Mouse (Mus musculus): ENCODE data around the gene Naaa. TPM values are rescaled to one million over a fixed set of nuclear protein-coding genes. Genes with fewer than 3 reads are reported as not detected.

The Naaa gene
- 13.7 and 22.1 TPM in 2 replicates for polyA plus RNA-seq (2015; fragmentation: Nextera tagmentation; extraction: Ambion mirVana)

DNA sequence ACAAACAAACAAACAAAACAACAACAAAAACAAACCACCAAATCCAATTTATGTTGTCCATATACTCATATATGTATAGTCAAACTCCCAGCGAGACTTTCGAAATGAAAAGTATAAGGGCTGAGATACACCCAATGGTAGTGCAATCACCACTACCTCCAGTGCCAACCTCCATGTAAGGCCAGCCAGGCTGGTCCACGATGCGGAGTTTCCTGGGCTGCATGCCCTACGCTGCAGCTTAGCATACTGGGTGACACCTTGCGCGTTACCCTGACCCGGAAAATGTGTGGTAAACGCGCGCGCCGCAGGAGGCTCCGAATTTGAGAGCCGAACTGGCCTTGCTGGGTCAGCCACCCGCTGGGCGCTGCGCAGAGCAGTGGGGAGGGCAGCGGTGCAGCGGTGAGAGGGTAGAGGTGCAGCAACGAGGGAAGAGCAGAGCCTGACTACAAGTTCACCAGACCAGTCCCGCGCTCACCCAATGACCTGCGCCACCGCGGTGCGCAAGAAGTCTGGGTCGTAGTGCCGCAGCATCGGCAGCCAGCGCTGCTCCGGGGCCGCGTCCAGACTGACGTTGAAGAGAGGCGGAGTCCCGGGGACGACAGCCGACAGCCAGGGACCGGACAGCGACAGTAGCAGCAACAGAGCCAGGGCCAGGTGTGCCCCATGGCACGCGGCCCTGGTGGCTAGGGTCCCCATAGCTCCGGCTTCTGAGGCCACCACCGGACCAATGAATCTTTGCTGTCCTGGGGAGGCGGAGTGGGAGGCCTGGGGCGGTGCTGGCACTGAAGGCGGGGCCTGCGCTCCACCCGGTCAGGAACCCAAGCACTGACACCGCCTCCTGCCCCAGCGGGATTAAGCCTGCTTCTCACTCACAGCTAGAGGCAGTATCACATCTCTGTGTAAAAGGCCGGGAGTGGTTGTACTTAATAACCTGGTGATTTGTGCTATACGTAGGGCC is at the start of gene Naaa:
Gene Naaa (minus strand): TSS at position 734 of the 958 bp plus-strand sequence.
- WGBS, result 3% methylated on average over 54 of the region's 54 CpGs
- peak within 1 kb of the TSS; percentile 75 for H3K27ac ChIP-seq (ENCODE audit: low read length)

DNA sequence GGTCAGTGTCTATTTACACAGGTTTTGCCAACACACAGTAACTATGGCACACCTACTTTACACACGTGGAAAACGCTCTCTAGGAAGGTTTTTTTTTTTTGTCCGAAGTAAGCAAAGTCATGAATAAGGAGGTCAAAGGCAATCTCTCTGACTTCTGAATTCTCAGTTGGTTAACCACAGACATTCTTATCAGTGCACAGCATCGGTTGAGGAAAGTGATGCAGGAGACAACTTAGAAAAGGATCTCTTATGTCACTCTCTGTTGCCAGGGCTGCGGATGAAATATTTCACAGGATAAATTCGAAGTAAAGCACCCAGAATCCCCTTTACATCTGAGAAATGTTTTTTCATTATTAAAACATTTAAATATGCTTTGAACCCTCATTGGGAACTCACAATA is 49.4 kb upstream of the Naaa start:
- Histone ChIP-seq H3K27ac (ENCODE audit: low read length) (no peak overlapping the region), H3K4me3 (ENCODE audit: low read depth, low read length) (no peak overlapping the region), H3K9me3 (replicated peaks; ENCODE audit: control insufficient read depth, low read length, poor library complexity, severe bottlenecking) (no peaks in the 10 kb centered on the region), H3K27me3 (ENCODE audit: control insufficient read depth, insufficient read depth, low read depth, low read length) (no peaks in the 10 kb centered on the region), H3K9ac (ENCODE audit: low read depth, low read length) (no peak overlapping the region), H3K4me1 (ENCODE audit: control insufficient read depth, insufficient read depth, low read length) (no peaks in the 10 kb centered on the region), H3K36me3 (ENCODE audit: control insufficient read depth, insufficient read depth, low read length) (no peaks in the 10 kb centered on the region), H3K4me2 (ENCODE audit: low read length) (no peak overlapping the region)
- no peak for ATAC-seq
- 83% methylated on average over 6 of the region's 6 CpGs for WGBS

More for the DNA sequence above, at the start of gene Naaa:
- Histone ChIP-seq H3K9me3 (replicated peaks; ENCODE audit: control insufficient read depth, low read length, poor library complexity, severe bottlenecking) (no peaks in the 10 kb centered on the region), H3K9ac (ENCODE audit: low read depth, low read length) (peak within 1 kb of the TSS; percentile 77), H3K4me3 (ENCODE audit: low read depth, low read length) (peak within 1 kb of the TSS; percentile 69), H3K36me3 (ENCODE audit: control insufficient read depth, insufficient read depth, low read length) (no peaks in the 10 kb centered on the region), H3K4me2 (ENCODE audit: low read length) (peak within 1 kb of the TSS; percentile 91), H3K4me1 (ENCODE audit: control insufficient read depth, insufficient read depth, low read length) (peaks cover 10% of the 10 kb centered on the region), H3K27me3 (ENCODE audit: control insufficient read depth, insufficient read depth, low read depth, low read length) (no peaks in the 10 kb centered on the region)
- peak; percentile 91 for ATAC-seq

DNA sequence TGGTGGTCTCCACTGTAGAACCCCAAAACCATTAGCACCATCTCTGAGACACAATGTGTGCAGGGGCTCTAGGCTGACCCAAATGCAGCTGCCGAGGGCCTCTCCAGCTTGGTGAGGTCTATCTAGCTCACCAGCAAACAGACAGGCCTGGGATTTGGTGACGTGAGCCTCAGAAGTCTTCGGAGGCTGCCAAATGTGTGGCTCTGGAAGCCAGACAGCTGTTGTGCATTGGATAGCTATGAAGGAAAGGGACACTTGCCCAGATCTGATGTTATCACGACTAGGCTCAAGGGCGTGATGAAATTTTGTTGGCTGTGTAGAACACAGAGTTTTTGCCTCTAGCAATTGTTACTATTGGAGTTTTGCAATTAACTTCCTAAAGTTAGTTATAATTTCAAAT is 45.3 kb upstream of the Naaa start:
- Histone ChIP-seq H3K9ac (ENCODE audit: low read depth, low read length) (no peak overlapping the region), H3K4me1 (ENCODE audit: control insufficient read depth, insufficient read depth, low read length) (no peaks in the 10 kb centered on the region), H3K9me3 (replicated peaks; ENCODE audit: control insufficient read depth, low read length, poor library complexity, severe bottlenecking) (no peaks in the 10 kb centered on the region), H3K27me3 (ENCODE audit: control insufficient read depth, insufficient read depth, low read depth, low read length) (no peaks in the 10 kb centered on the region), H3K4me2 (ENCODE audit: low read length) (no peak overlapping the region), H3K36me3 (ENCODE audit: control insufficient read depth, insufficient read depth, low read length) (no peaks in the 10 kb centered on the region), H3K27ac (ENCODE audit: low read length) (no peak overlapping the region), H3K4me3 (ENCODE audit: low read depth, low read length) (no peak overlapping the region)
- 90% methylated on average over 5 of the region's 5 CpGs for WGBS
- ATAC-seq, result no peak

DNA sequence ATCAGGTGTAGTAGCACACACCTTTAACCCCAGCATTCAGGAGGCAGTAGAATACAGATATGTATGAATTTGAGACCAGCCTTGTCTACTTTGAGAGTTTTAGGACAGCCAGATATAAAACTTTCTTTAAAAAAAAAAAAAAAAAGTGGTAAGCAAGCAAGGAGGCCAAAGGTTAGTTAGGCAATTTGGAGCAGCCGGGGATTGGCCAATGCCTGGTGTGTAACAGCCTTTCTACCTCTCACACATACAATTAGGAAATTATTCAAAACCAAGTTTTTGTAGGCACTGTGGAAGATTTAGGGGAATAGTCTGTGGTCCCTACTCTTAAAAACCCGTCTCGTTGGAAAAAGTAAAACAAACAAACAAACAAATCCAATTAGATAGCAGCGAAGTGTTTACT is 44.6 kb upstream of the Naaa start:
- ATAC-seq, result no peak
- Histone ChIP-seq H3K27ac (ENCODE audit: low read length) (no peak overlapping the region), H3K4me1 (ENCODE audit: control insufficient read depth, insufficient read depth, low read length) (no peaks in the 10 kb centered on the region), H3K36me3 (ENCODE audit: control insufficient read depth, insufficient read depth, low read length) (no peaks in the 10 kb centered on the region), H3K4me2 (ENCODE audit: low read length) (no peak overlapping the region), H3K9ac (ENCODE audit: low read depth, low read length) (no peak overlapping the region), H3K27me3 (ENCODE audit: control insufficient read depth, insufficient read depth, low read depth, low read length) (no peaks in the 10 kb centered on the region), H3K4me3 (ENCODE audit: low read depth, low read length) (no peak overlapping the region), H3K9me3 (replicated peaks; ENCODE audit: control insufficient read depth, low read length, poor library complexity, severe bottlenecking) (no peaks in the 10 kb centered on the region)
- WGBS, result 91% methylated on average over 4 of the region's 4 CpGs

DNA sequence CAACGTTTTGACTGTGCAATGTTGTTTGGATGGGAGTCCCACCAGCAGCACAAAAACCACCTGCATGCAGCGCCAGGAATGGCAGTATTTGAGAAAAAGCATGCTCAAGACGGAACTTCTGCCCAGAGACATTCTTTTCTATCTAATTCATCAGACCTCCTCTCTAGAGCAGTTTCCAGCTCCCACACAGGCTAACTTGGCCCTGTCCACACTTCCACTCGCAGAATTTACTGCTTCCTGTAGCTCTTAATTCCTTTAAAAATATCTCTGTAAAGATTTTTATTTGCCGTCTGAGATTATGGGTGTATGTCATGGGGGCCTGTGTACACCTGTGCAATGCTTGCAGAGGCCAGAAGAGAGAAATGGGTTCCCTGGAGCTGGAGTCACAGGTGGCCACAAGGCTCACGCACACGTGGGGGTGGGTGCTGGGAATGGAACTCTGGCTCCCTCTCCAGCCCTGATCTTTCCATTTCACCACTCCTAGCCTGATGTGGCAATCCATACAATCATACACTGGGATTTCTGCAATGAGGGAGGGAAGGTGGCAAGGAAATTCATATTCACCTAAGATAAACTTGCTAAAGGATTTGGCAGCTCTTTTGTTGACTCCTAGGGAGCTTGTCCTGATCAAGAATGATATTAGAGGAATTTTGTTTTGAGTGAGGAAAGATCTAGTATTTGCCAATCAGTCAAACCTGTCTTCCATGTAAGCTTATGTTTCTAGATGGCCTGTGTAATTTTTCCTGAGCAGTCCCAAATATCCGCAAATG is 43.8 kb upstream of the Naaa start:
- H3K4me1 ChIP-seq (ENCODE audit: control insufficient read depth, insufficient read depth, low read length), result no peaks in the 10 kb centered on the region
- no peaks in the 10 kb centered on the region for H3K9me3 ChIP-seq (replicated peaks; ENCODE audit: control insufficient read depth, low read length, poor library complexity, severe bottlenecking)
- WGBS, result 77% methylated on average over 8 of the region's 8 CpGs
- H3K4me3 ChIP-seq (ENCODE audit: low read depth, low read length), result no peak overlapping the region
- H3K27ac ChIP-seq (ENCODE audit: low read length), result no peak overlapping the region
- H3K27me3 ChIP-seq (ENCODE audit: control insufficient read depth, insufficient read depth, low read depth, low read length), result no peaks in the 10 kb centered on the region
- no peaks in the 10 kb centered on the region for H3K36me3 ChIP-seq (ENCODE audit: control insufficient read depth, insufficient read depth, low read length)
- ATAC-seq, result no peak
- no peak overlapping the region for H3K9ac ChIP-seq (ENCODE audit: low read depth, low read length)
- H3K4me2 ChIP-seq (ENCODE audit: low read length), result no peak overlapping the region

DNA sequence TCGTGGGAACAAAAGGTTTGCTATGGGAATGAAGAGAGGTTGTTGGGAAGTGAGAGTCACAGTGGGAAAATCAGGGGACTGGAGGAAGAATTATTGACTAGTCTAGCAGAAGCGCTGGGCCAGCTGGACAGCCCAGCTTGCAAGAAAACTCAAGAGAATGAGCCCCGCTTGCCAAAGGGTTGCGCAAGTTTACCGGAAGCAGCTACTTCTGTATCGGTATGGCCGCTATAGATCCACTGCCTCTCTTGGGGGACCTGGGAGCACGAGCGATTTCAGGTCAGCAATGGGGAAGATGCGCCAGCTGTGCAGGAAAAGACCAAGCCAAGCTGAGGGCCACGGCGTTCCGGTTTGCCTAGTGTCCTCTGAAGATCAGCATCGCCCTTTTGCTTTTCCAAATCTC is 40.6 kb upstream of the Naaa start:
- Histone ChIP-seq H3K9me3 (replicated peaks; ENCODE audit: control insufficient read depth, low read length, poor library complexity, severe bottlenecking) (no peaks in the 10 kb centered on the region), H3K36me3 (ENCODE audit: control insufficient read depth, insufficient read depth, low read length) (no peaks in the 10 kb centered on the region), H3K9ac (ENCODE audit: low read depth, low read length) (no peak overlapping the region), H3K4me3 (ENCODE audit: low read depth, low read length) (no peak overlapping the region), H3K27ac (ENCODE audit: low read length) (no peak overlapping the region), H3K27me3 (ENCODE audit: control insufficient read depth, insufficient read depth, low read depth, low read length) (no peaks in the 10 kb centered on the region), H3K4me2 (ENCODE audit: low read length) (no peak overlapping the region), H3K4me1 (ENCODE audit: control insufficient read depth, insufficient read depth, low read length) (no peaks in the 10 kb centered on the region)
- 93% methylated on average over 14 of the region's 14 CpGs for WGBS
- no peak for ATAC-seq

DNA sequence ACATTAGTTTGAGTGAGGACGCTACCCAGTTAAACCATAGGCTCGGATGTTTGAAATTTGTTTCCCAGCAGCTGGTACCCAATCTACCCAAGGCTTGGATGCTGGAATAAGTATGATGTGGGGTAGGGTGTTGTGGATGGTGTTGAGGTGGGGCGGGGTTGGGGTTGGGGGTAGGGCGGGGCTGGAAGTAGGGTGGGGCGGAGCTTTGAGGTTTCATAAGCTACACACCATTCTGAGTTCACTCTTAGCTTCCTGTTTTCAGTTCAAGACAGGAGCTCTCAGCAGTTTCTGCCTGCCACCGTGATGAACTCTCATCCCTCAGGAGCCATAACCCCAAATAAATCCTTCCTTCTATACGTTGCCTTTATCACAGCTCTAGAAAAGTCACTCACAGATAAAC is 40.1 kb upstream of the Naaa start:
- H3K27me3 ChIP-seq (ENCODE audit: control insufficient read depth, insufficient read depth, low read depth, low read length), result no peaks in the 10 kb centered on the region
- WGBS, result 87% methylated on average over 7 of the region's 7 CpGs
- H3K4me1 ChIP-seq (ENCODE audit: control insufficient read depth, insufficient read depth, low read length), result no peaks in the 10 kb centered on the region

DNA sequence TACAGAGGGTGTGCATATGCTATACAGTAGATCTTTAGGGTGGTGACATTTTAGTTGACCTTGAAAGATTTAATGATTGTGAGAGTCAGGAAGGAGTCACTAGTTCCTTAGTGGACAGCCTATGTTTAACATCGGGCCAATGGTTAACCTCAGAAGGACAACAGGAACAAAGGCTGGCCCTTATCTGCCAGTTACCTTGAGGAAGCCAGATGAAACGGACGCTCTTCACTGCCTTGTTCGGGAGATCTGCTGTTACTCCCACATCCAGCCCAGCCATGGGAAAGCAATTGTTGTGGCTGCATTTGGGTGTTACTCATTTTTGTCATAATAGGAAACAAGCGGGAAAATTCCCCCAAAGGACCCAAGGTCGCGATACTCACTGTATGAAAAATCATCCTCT is 35.8 kb upstream of the Naaa start:
- 78% methylated on average over 7 of the region's 7 CpGs for WGBS
- Histone ChIP-seq H3K9me3 (replicated peaks; ENCODE audit: control insufficient read depth, low read length, poor library complexity, severe bottlenecking) (no peaks in the 10 kb centered on the region), H3K4me1 (ENCODE audit: control insufficient read depth, insufficient read depth, low read length) (peaks cover 4% of the 10 kb centered on the region)

More for the DNA sequence above, 40.1 kb upstream of the Naaa start:
- no peaks in the 10 kb centered on the region for H3K36me3 ChIP-seq (ENCODE audit: control insufficient read depth, insufficient read depth, low read length)
- H3K27ac ChIP-seq (ENCODE audit: low read length), result no peak overlapping the region
- H3K9ac ChIP-seq (ENCODE audit: low read depth, low read length), result no peak overlapping the region
- H3K4me3 ChIP-seq (ENCODE audit: low read depth, low read length), result no peak overlapping the region
- ATAC-seq, result no peak
- H3K4me2 ChIP-seq (ENCODE audit: low read length), result no peak overlapping the region
- no peaks in the 10 kb centered on the region for H3K9me3 ChIP-seq (replicated peaks; ENCODE audit: control insufficient read depth, low read length, poor library complexity, severe bottlenecking)

More for the DNA sequence above, 35.8 kb upstream of the Naaa start:
- no peaks in the 10 kb centered on the region for H3K27me3 ChIP-seq (ENCODE audit: control insufficient read depth, insufficient read depth, low read depth, low read length)
- ATAC-seq, result no peak
- no peak overlapping the region for H3K9ac ChIP-seq (ENCODE audit: low read depth, low read length)
- H3K27ac ChIP-seq (ENCODE audit: low read length), result no peak overlapping the region
- no peak overlapping the region for H3K4me3 ChIP-seq (ENCODE audit: low read depth, low read length)
- H3K4me2 ChIP-seq (ENCODE audit: low read length), result no peak overlapping the region
- H3K36me3 ChIP-seq (ENCODE audit: control insufficient read depth, insufficient read depth, low read length), result no peaks in the 10 kb centered on the region

Data from midbrain, embryonic 16.5 days (tissue).